Mouse (Mus musculus) cerebellum, adult 11-12 months (tissue): ENCODE data around the gene Nfyc.

Source experiments
- DNase-seq: peaks from one replicate; pipeline ENCODE4 v3.0.0; 2022

Nfyc gene

GRCm38 (mm10) chr4:120747243-120747792, 84.1 kb downstream of the Nfyc start:
- no peak for DNase-seq

- peak; percentile 30 for DNase-seq
Observed at GRCm38 (mm10) chr4:120746552-120747150, 84.7 kb downstream of the Nfyc start.

DNA sequence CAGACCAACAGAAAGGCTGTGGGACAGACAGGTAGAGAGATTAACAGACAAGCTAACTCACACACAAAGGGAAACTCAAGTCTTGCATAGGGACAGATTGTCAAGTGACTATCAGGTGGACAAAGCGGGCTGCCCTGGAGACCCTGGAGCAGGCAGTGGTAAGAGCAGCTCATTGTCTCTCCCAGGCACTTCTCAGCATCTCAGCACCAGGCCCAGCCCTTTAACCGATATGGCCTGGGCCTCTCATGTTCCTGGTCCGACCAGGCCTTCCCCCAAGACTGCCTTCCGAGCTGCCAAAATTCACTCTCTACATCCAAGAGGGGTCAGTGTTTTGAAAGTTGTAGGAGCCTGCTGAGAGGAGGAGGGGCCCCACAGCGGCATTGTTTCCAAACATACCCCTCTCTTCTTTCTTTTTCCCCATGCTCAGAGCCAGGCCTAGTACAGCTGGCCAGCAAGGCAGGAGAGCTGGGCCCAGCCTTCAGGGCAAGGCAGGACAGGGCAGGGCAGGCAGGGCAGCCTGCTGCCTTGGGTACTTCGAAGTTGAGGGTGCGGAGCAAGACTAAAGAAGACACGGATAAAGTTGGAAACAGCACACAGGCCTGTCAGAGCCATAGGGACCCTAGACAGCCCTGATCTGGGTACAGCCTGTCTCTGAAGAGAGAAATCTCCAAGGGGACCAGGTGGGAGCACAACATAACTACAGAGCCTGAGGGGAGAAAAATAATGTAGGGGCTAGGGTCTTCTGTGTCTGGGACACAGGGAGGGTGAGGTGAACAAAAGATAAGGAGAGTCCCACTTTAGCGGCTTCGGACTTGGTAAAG, 85.4 kb downstream of the Nfyc start:
- DNase-seq, result no peak

DNA sequence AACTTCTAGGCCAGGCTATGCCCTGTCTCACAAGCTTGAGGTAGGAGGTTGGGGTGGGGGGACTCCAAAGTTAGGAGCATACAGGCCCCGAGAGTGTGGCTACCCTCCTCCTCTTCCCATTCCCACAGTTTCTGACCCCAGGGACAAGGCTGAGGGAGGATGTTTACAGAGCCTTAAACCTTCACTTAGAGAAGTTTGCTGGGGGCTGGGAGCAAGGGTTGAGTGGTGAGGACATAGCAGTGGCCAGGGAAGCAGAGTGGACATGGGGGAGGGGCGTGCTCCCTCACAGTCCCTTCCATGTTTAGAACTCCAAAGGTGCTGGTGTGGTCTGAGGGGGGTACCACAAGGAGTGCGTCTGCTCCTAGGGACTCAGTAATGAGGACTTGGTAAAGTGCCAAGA, 87.7 kb downstream of the Nfyc start:
- DNase-seq, result no peak

DNA sequence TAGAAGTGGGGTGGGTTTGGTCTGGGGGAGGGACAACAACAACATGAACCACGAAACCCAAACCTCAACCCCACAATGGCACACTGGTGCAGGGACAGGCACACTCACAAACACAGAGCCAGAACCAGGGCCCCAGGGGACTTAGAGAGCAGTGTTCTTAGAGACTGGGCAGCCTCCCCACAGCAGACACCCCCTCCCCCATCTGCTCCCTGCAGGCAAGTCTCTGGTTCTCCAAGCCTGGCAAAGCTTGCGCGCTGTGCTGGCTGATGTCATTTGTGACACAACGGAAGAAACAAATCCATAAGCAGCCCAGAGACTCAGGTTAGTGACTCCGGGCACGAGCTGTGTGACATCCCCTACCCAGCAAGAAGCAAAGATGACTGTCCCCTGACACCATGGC, 90.1 kb downstream of the Nfyc start:
- DNase-seq, result no peak

GRCm38 (mm10) chr4:120734012-120734622, 97.3 kb downstream of the Nfyc start:
- DNase-seq, result no peak

DNA sequence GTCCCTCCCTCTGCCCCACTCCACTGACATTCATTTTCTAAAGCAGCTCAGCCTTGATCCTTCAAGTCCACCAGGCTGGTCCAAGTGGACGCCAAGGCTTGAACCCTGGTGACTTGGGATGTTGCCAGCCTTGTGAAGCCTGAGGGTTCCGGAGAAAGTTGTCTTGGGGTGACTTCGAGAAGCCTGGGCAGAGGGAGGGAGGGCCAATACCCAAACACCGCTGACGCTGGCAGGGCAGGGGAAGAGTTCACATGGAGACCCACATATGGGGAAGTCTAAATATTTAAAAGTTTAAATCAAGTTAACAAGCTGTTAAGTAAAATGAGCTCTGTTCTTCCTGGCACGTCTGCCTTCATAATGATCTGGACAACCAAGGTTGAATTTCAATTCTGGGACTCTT, 98.6 kb downstream of the Nfyc start:
- DNase-seq, result no peak

GRCm38 (mm10) chr4:120731030-120731644, 100.2 kb downstream of the Nfyc start:
- DNase-seq, result peak; percentile 56

- DNase-seq, result no peak
Observed at GRCm38 (mm10) chr4:120730574-120730973, 100.8 kb downstream of the Nfyc start.

DNA sequence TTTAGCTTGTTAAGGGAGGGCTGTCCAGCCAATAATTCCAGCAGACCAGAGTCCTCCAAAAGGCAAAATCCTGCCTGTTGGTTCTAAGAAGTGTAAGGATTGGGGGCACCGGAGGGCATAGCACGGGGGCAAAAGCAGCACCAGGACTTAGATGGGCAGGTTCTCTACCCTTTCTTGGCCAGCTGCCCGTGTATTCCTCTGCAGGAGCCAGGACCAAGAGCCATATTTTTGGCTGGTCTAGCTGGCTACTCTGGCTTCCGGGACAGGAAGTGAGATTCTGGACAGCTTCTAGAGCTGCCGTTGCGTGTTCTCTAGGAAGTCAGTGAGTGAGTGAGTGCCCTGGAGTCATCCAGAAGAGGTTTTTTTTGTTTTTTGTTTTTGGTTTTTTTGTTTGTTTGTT, 101.2 kb downstream of the Nfyc start:
- DNase-seq, result peak; percentile 74

DNA sequence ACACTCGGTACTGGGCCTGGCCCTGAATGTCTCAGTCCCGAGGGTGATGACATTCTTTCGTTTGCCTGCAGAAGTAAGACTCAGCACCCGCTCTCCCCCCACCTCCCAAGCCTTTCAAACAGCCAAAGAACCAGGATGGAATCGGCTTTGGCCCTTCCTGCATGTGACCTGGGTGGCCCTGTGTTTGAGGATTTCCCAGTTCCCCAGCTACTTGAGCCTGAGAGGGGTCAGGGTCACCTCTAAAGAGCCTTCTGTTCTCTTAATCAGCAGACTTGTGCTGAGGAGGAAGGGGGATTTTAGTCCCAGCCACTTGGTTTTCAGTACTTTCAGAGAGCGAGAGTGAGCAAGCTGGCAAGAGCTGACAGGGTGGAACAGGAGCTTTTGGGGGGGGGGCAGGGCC, 101.9 kb downstream of the Nfyc start:
- no peak for DNase-seq

DNA sequence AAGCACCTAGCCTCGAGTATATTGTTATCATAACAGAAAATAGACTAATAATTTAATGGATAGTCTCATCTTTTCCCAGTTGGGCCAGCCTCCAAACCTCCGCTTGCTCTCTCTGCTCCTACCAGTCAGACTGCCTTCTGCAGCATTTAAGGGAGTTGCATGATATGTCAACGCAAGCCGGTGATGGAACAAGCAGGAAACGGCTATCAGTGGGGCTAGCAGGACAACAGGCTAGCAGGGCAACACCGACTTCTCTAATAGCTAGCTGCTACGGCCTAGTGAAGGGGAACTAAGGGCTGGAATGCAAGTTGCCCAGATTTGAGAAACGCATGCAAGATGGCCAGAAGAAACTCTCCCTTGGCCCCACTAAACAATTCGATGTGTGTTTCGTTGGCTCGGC, 103.5 kb downstream of the Nfyc start:
- no peak for DNase-seq

DNA sequence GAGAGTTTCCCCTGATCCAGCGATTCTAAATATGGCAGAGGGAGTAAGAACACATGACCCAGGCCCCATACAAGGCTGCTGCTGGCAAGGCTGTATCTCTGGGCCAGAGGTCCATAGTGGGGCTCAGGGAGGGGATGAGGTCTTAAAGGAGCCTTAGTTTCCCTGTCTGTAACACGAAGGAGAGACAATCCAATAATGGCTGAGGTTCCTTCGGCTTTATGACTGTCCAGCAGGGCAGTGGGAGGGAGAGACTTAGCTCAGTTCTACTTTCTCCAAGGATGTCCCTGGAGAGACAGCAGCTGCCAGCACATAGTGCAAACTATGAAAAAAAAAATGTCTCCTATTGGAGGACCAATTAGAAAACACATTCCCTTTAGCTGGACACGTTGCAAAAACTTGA, 105.2 kb downstream of the Nfyc start:
- no peak for DNase-seq

DNA sequence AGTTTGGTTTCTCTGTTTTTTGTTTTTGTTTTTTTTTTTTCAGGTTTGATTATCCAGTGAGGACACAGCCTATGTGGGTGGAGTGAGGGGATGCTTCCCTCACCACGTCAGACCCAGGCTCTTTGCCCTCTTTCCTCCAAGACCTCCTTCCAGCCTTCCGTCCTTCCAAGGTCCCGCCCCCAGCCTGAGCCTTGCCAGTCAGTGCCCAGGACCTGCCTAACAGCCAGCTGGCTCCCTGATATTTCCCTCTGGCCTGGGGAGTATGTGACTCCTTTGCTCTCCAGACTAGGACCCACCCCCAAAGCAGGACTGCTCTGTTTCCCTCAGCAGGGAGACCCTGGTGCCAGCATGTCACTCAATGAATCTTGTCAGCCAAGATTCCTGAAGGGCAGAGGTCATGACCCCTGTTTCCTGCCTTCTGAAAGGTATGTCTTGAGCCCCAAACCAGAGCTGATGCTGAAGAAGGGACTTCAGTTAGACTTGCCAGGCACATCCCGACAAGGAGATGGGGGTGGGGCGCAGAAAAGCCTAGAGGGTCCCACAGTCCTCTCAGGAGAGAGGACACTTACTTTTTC, 105.8 kb downstream of the Nfyc start:
- no peak for DNase-seq

GRCm38 (mm10) chr4:120721574-120721973, 109.8 kb downstream of the Nfyc start:
- DNase-seq, result no peak

DNA sequence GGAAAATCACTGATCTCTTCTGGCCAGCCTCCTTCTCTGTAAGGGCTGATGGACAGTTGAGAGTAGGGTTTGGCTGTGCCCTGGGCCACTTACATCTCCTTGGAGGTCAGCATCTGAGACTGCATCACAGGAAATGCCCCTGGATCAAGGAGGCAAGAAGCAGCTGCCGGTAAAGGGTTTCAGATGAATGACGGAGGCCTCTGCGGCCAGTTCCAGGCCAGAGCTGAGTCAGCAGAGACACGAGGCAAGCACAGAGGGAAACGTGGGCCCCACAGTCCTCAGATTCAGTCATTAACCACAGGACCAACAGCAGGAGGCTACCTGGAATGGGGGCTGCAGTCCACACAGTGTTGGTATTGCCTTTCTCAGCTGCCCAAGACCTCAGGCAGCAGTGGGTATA, 112.2 kb downstream of the Nfyc start:
- DNase-seq, result no peak

GRCm38 (mm10) chr4:120717591-120717990, 113.8 kb downstream of the Nfyc start:
- no peak for DNase-seq

DNA sequence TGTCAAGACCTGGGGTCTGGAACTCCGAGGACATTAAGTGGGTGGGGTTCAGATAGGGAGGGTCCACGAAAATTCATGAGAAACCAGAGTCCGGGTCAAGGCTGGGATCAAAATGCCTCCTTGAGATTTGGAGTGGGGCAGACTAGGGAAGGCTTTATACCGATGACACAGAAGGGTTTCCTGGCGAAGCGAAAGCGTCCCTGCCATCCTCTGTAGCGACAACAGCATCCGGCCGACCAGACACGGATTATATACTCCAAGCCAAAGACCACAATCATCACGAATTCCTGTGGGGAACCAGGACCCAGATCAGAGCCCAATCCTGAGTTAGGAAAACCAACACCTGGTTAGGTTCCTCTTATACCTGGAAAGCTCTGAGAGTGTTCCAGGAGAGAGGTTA, 114.6 kb downstream of the Nfyc start:
- no peak for DNase-seq

DNA sequence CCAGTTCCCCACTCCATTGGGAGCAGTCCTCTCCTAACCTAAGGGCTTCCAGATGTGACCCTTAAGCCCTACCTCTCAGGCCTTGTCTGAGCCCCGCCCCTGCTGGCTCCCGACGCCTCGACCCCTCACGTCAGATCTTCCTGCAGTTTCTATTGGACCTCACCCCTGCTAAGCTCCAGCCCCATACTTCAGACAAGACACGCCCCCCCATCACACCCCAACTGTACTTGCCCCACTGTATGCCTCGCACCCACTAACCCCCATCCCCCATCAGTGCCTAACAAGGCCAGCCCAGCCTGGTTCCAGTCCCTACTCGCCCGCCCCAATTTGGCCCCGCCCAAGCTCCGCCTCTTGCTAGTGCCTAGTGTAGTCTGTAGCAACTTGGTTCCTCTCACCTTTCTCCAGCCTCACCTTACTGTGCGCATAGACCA, 115.2 kb downstream of the Nfyc start:
- DNase-seq, result no peak

DNA sequence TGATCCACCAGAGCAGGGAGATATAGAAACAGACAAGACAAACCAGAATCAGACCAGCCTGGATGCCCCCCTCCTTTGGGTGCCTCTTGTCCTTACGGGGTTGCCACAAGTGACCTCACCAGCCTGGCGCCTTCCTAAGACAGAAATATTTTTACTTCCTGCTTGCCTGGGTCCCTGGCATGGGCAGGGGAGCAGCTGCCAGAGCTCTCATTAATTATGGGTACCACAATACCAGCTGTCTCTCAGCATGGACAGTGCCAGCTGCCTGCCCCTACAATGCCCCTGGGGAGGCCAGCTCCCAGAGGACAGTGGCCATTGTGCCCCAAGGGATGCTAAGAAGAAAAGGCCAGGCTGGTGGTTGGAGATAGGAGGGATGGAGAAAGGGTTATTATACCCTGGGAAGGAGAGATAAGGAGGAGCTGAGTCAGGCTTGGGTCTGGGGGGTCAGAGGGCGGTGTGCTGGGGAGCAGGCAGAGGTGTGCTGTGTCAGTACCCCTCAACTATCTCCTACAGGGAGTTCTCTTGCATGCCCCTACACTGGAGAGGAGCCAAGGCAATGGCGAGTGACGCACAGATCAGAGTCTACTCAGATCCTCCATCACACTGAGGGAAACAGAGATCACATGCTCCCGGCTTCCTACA, 117.4 kb downstream of the Nfyc start:
- peak; percentile 37 for DNase-seq

DNA sequence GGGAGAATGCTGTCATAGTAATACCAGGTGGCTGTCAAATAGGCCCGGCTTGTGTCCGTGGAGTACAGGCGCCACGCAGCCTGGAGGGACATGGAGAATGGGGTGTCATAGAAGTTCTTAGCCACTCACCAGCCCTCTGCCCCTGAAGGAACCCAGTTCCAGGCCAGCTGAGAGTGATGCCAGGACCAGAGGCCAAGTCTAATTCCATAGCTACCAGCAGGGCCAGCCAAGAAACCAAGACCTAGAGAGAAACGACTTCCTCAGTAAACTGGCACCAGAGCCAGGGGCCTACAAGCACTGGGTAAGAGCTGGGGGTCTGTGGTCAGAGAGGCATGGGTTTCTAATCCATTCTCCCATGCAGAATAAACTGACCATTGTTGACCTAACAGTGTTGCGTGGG, 118.4 kb downstream of the Nfyc start:
- no peak for DNase-seq

DNA sequence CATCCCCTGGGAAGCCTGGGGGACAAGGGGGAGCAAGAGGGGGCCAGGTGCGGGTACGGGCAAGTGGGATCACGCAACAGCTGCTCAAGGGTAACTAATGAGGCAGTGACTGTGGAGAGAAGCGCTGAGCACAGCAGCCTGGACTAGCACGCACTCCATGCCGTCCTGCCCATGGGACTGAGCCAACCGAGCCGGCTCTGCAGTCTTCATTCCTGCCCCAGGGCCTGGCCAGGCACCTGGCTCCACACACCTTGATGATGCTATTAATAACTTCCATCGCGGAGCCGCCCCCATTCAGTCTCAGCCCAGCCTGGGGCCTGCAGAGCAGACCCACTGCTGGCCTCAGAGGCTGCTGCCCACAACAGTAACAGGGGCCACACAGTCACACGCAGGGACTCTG, 119.1 kb downstream of the Nfyc start:
- no peak for DNase-seq
